Mouse (Mus musculus) hindlimb bud, embryonic 11.5 days (tissue): ENCODE results near the gene Dnajc3.
A peak's percentile ranks its signal among the peaks of the same experiment; 100 is the strongest.
"Not testable (repeated sequence)": the region's sequence is repeated elsewhere in the genome, so short reads cannot be mapped to it uniquely, and the experiment has no call there.

Experiments
- DNase-seq: peaks from one replicate; pipeline ENCODE4 v3.0.0-alpha.2; 2012; ENCODE audit warnings: low read depth, low spot score; ENCODE audit errors: extremely low spot score

Dnajc3 gene

DNA sequence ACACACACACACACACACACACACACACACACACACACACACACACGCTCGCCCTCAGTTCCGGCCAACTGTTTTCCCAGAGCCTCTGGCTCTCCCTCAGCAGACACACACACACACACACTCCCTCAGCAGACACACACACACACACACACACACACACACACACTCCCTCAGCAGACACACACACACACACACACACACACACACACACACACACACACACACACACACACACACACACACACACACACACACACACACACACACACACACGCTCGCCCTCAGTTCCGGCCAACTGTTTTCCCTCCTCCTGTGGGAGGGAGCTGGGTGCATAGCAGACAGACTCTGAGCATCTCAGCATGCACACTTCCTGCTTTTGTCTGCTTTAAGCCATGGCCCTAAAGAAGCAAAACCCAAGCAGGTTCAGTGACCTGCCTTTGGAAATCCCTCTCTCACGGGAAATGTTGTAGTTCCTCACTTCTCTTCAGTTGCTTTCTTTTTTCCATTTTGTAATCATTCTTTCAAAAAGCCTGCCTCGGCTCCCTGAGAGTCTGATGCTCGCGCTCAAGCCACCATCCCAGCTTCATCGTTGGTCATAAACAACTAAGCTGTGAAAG lies 44.8 kb downstream of the Dnajc3 start:
- not testable (repeated sequence) for DNase-seq

- no peak for DNase-seq
Observed at GRCm38 (mm10) chr14:118983396-118983795, 45.6 kb downstream of the Dnajc3 start.

- DNase-seq, result no peak
Observed at GRCm38 (mm10) chr14:118984161-118984560, 46.4 kb downstream of the Dnajc3 start.

DNA sequence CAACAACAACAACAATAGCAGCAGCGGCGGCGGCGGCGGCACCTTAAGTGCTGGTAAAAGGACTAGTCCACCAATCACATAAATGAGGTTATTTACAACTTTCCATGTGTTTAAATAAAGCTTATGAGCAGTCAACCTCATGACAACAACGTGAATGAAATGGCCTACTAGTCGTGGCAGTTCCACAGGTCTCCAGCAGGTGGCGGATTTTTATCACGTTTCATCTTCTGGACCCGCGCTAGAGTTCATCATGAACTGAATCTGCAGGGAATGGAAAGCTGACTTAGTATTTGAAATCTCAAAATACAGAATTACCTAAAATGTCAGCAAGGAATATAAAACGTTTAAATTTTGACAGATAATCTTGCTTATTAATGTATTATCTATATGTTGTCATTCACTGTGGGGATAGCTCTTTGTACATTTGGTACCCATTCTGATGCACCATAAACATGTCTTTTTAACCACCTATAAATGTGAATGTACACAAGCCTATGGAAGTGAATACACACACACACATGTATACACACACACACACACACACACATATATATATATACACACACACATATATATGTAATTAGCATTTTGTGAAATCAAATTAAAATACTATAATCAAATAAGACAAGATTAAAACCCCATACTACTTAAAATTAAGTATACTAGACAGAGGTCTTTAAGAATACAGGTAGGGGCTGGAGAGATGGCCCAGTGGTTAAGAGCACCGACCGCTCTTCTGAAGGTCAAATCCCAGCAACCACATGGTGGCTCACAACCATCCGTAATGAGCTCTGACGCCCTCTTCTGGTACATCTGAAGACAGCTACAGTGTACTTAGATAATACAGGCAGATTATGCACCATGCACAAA lies 49.1 kb downstream of the Dnajc3 start:
- DNase-seq, result peak; percentile 22

- DNase-seq, result no peak
Observed at GRCm38 (mm10) chr14:118987523-118988496, 50.0 kb downstream of the Dnajc3 start.

DNA sequence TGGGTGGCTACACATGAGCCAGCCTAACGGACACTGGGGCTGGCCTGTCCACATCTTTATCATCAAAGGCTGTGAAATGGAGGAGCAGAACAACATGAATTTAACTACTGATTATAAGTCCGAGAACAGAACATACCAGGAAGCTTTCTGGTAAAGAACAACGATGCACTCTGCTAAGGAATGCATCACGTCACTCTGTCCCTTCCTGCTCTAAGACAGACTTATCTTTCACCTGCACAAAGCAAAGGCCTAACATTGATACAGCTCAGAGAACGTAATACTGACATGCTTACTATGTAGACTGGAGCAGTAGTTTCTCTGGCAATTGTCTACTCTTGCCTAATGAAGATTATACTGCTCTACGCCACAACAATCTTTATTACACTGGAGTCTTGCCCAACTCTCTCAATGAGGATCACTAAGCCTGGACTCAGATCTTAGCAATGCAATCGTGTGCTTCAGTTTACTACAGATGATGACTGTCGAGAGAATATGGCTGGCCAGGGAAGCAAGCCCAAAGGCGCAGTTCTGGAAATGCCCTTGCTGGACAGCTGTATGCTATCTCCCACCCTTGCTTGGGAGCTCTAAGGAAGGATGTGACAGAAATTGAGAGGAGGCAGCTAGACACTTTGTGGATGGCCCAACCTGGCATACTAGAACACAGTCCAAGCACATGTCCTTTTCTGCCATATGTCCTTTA lies 57.6 kb downstream of the Dnajc3 start:
- DNase-seq, result no peak

GRCm38 (mm10) chr14:119003320-119003719 lies 65.5 kb downstream of the Dnajc3 start:
- DNase-seq, result no peak

- DNase-seq, result no peak
Observed at GRCm38 (mm10) chr14:119005834-119006233, 68.1 kb downstream of the Dnajc3 start.

- no peak for DNase-seq
Observed at GRCm38 (mm10) chr14:119006441-119007102, 68.8 kb downstream of the Dnajc3 start.

DNA sequence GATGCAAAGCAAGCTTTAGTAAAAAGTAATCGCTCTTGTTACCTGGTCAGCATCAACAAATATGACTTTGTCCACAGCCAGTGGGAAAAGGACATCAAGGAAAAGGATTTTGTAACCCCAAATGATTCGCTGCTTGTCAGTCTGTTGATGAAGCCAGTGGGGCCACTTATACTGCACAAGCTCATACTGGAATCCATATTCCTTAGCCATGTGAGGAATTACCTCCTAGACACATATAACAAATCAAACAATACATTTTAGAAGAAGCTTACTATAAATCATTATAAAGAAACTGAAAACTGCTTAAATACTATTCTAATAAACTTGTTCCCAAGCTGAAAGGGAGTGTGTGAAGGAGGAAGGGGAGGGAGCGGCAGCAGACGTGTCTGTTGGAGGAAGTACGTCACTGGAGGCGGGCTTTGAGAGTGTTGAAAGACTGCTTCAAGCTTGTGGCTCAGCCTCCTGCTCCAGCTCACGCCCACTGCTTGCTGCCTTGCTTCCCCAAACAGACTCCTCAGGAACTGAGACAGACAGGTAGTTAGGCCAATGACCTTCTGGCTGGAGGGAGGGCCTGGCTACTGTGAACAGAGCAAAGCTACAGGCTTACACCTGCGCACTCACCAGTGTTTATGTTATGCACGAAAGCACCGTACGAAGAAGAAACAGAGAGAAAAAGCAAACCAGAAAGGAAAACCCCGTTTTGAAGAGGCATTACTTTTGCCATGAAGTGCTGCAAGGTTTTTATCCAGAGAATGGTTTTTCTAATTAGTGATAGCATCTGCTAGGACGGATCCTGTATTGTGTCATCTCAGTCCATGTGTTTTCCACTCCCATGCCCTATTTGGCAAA lies 69.6 kb downstream of the Dnajc3 start:
- DNase-seq, result peak; percentile 99

- DNase-seq, result no peak
Observed at GRCm38 (mm10) chr14:119008031-119008590, 70.3 kb downstream of the Dnajc3 start.

- DNase-seq, result no peak
Observed at GRCm38 (mm10) chr14:119009531-119009930, 71.8 kb downstream of the Dnajc3 start.

GRCm38 (mm10) chr14:119012607-119013431 lies 75.0 kb downstream of the Dnajc3 start:
- no peak for DNase-seq

- no peak for DNase-seq
Observed at GRCm38 (mm10) chr14:119013549-119013948, 75.8 kb downstream of the Dnajc3 start.

- DNase-seq, result no peak
Observed at GRCm38 (mm10) chr14:119025889-119026288, 88.1 kb downstream of the Dnajc3 start.

DNA sequence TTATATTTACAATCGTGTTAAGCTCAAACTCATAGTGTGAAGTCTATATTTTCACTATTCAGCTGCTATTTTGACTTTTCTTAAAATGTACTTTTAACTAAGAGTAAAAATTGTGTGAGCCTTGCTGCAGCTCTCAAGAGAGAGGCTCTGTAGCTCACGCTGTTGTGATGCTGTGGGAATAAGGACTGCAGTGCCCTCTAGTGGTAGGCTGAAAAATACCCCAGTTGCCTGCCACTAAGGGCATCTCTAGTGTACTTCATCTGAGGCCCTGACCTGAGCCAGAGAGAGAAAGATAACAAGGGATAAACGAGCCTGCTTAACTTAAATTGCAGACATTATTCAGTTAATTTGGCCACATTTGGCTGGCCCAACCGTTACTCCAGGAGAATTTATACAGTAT lies 89.4 kb downstream of the Dnajc3 start:
- DNase-seq, result no peak

DNA sequence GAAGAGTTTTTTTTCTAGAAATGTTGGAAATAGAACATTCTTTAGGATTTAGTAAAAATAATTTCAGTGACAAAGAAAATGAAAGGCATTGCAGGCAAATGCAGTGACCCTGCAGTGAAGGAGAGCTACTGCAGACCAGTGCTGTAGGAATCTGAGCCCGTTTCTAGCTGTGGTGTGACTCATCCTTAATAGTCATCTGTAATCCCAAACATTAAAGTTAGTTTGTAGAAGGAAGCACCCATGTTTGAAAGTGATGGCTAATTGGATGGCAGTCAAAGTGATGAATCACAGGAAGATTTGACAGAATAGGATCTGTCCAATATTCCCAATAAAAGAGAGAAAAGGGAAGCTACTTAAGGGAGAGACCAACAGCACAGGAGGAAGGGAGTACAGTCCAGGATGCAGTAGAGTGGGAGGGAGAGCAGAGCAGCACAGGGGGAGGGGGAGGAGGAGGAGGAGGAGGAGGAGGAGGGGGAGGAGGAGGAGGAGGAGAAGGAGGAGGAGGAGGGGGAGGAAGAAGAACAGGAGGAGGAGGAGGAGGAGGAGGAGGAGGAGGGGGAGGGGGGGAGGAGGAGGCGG lies 90.0 kb downstream of the Dnajc3 start:
- DNase-seq, result no peak
